Mouse (Mus musculus) R1 (cell line): ENCODE measurements at regions not wholly inside any gene's neighbourhood (a gene's known extent, or its start where the extent isn't known, plus 50 kb on each side); places are given as distances from the start of the nearest gene placed in this dataset.

Experiments used
- DNase-seq: peaks from one replicate; pipeline ENCODE4 v3.0.0-alpha.2; 2018; ENCODE audit warnings: low read depth, low spot score

DNA sequence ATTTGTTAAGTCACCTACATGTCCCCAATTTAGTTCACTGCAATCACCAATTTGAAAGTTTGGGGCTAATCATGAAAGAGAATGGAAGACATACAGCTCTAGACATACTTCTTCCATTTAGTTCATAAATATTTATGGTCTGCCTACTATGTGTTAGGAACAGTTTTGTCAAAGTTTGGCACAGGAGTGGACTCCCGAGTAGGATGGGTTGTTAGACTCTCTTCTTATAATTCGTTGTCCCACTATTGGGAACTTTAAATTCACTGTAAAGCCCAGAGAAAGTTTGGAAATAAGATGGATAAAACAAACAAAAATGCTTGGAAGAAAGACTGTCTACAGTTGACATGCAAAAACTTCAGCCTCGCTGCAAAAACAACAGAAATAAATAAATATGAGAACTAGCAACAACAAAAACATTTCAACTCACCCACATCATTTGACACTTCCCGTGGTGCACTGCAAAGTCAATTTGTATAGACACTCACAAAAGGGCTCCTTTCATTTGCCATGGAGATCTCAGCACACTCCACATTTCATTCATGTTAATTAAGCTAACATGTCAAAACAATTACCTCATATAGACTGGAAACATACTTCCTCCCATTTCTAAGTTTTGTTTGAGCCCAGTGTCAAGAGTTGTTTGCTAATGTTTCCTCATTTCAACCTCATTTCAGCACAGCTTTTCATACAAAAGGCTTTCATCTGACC, 570.2 kb upstream of the Kirrel3 start:
- DNase-seq, result no peak

DNA sequence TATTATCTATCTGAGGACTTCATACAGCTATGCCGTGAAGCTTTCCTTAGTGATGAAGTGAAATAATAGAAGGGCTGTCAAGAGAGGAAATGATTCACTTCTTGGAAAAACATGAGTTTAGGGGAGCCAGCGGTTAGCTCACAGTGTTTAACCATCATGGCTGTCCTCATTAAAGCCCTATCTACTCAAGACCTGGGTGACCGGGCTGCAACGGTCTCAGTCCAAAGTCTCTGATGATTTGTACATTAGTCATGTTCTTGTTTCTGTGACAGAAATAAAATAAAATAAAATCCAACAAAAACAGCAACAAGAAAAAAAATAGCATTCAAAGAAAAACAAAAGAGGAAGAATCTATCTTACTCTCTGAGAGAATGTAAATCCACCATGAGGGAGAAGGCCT, 555.4 kb upstream of the Kirrel3 start:
- DNase-seq, result no peak

DNA sequence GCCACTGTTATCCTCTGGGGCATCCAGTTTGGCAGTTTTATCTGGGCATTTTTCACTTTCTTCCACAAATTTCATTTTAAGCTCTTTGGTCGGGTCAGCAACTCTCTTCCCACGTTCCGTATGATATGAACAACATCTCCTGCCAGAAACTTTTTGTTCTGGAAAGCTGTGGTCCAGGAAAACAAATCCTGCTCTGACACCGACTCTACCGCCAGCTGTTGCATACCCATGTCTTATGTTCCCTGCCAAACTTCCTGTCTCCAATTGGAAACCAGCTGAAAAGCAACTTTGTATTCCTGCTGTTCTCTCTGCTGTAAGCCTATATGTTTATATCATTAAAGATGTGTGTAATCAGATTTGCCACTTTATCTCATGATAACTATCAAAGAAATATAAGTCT, 551.6 kb upstream of the Kirrel3 start:
- no peak for DNase-seq

DNA sequence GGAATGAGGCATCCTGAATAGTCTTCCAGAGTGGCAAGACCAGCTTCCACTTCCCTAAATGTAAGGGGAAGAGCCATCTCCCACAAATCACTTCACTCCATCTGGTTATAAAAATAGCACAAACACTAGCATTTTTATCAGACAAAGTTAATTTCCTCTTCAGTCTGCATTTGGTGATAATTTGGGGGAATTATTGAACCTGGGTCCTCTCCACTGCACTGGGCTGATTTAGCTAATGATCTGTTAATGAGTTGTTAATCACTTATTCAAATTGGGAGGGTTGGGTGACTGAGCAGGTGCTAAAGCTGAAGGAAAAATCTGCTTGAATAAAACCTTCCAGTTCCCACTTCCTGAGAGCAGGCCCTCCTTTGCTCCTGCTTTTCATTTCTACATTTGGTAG, 531.4 kb upstream of the Kirrel3 start:
- no peak for DNase-seq
